Mouse (Mus musculus) heart, embryonic 14.5 days (tissue): ENCODE measurements around the gene Dlgap4. TPM values are rescaled to one million over a fixed set of nuclear protein-coding genes. Genes with fewer than 3 reads are reported as not detected.
A peak's percentile ranks its signal among the peaks of the same experiment; 100 is the strongest.

Source experiments
- ATAC-seq: fragments of 200-750 bp; cut with Nextera tagmentation; 2 replicates; pipeline ENCODE4 v1.8.0; 2017; ENCODE audit warnings: low read depth, moderate TSS enrichment; ENCODE audit not compliant: insufficient number of reproducible peaks, insufficient read depth, low FRiP score
- H3K27ac ChIP-seq, 2 experiments: fragments of 200-500 bp in 1 of 2; fragments of 300-500 bp in 1 of 2; sonication (generic) in 1 of 2; replicated peaks in 1 of 2; 2 replicates each; pipeline ENCODE4 v1.5.1; 2012 to 2014; ENCODE audit warnings: low read depth in 2 of 2, low read length in 2 of 2, control low read depth in 1 of 2, mild to moderate bottlenecking in 1 of 2, mixed read lengths in 1 of 2; ENCODE audit not compliant: control insufficient read depth in 1 of 2, insufficient read depth in 1 of 2
- H3K27me3 ChIP-seq: fragments of 300-500 bp; sonication (generic); 2 replicates; pipeline ENCODE4 v1.6.1; 2014; ENCODE audit warnings: mild to moderate bottlenecking, low read length, control low read depth; ENCODE audit not compliant: control insufficient read depth, insufficient read depth
- H3K36me3 ChIP-seq: fragments of 300-500 bp; sonication (generic); 2 replicates; pipeline ENCODE4 v1.6.1; 2014; ENCODE audit warnings: mild to moderate bottlenecking, control low read depth, low read length, mixed read lengths; ENCODE audit not compliant: control insufficient read depth, insufficient read depth
- H3K4me1 ChIP-seq, 2 experiments: fragments of 200-500 bp in 1 of 2; fragments of 300-500 bp in 1 of 2; sonication (generic) in 1 of 2; 2 replicates each; pipeline ENCODE4 v1.6.1; 2012 to 2014; ENCODE audit warnings: low read length in 2 of 2, control low read depth in 1 of 2, mixed read lengths in 1 of 2; ENCODE audit not compliant: control insufficient read depth in 2 of 2, insufficient read depth in 2 of 2
- H3K4me2 ChIP-seq: fragments of 300-500 bp; sonication (generic); 2 replicates; pipeline ENCODE4 v1.6.1; 2014; ENCODE audit warnings: mild to moderate bottlenecking, low read length
- H3K4me3 ChIP-seq, 2 experiments: fragments of 200-500 bp in 1 of 2; fragments of 300-500 bp in 1 of 2; sonication (generic) in 1 of 2; 2 replicates each; pipeline ENCODE4 v1.5.1; 2012 to 2014; ENCODE audit warnings: low read length in 2 of 2, mild to moderate bottlenecking in 2 of 2, control low read depth in 1 of 2, low read depth in 1 of 2, moderate library complexity in 1 of 2; ENCODE audit not compliant: control insufficient read depth in 1 of 2, insufficient read depth in 1 of 2
- H3K9ac ChIP-seq: fragments of 300-500 bp; sonication (generic); 2 replicates; pipeline ENCODE4 v1.6.1; 2014; ENCODE audit warnings: mild to moderate bottlenecking, low read length
- H3K9me3 ChIP-seq: fragments of 300-500 bp; sonication (generic); 2 replicates; pipeline ENCODE4 v1.6.1; 2016; ENCODE audit warnings: low read length, control low read depth; ENCODE audit not compliant: control insufficient read depth
- WGBS: fragments of 180-500 bp; shearing (Covaris S2); extraction: QIAGEN DNeasy Blood & Tissue Kit; methylation state at CpG from one replicate; pipeline ENCODE4 v1.1.7; 2014; 5-methylcytosine and 5-hydroxymethylcytosine counted together
- polyA plus RNA-seq: library from polyadenylated mRNA; unstranded; fragments of >200 nt; fragmentation: Nextera tagmentation; extraction: Ambion mirVana; gene quantifications from 2 replicates; pipeline ENCODE4 v1.2.1, GENCODE M21; 2014

Gene Dlgap4
- polyA plus RNA-seq, 1 experiment from 2014 or later, result 57.6 TPM

DNA sequence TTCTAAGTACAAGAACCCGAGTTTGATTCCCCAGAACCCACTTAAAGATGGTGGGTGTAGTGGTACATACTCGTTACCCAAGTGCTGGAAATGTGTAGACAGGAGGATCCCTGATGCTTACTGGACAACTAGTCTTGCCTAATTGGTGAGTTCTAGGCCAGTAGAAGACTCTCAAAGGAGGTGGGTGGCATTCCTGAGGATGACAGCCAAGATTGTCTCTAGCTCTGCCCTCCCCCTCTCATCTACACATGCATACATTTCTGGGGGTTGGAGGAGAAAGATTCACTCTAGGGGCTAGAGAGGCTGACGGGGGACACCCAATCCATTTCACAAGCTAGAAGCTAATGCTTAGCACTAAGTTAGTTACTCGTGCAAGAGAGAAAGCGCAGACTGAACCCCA is 33.4 kb downstream of the Dlgap4 start:
- Histone ChIP-seq H3K36me3 (no peaks in the 10 kb centered on the region), H3K4me1 (no peaks in the 10 kb centered on the region), H3K27ac (no peak overlapping the region), H3K9me3 (no peaks in the 10 kb centered on the region), H3K9ac (no peak overlapping the region), H3K4me2 (no peak overlapping the region), H3K27me3 (peaks cover 38% of the 10 kb centered on the region), H3K4me3 (no peak overlapping the region)
- ATAC-seq, result no peak
- WGBS, result 63% methylated on average over 5 of the region's 5 CpGs

- Histone ChIP-seq H3K9ac (no peak overlapping the region), H3K4me3 (no peak overlapping the region), H3K27ac (no peak overlapping the region), H3K27me3 (peaks cover 42% of the 10 kb centered on the region), H3K4me1 (no peaks in the 10 kb centered on the region), H3K9me3 (no peaks in the 10 kb centered on the region), H3K4me2 (no peak overlapping the region), H3K36me3 (no peaks in the 10 kb centered on the region)
- WGBS, result 67% methylated on average over 5 of the region's 5 CpGs
- no peak for ATAC-seq
Measured at GRCm38 (mm10) chr2:156648042-156648441, 34.5 kb downstream of the Dlgap4 start.

- H3K27me3 ChIP-seq, result peaks cover 49% of the 10 kb centered on the region
- H3K9me3 ChIP-seq, result no peaks in the 10 kb centered on the region
- H3K36me3 ChIP-seq, result no peaks in the 10 kb centered on the region
- no peak overlapping the region for H3K4me2 ChIP-seq
- WGBS, result 57% methylated on average over 5 of the region's 5 CpGs
- no peak overlapping the region for H3K27ac ChIP-seq
- H3K4me1 ChIP-seq, result no peaks in the 10 kb centered on the region
- H3K4me3 ChIP-seq, result no peak overlapping the region
- no peak overlapping the region for H3K9ac ChIP-seq
- ATAC-seq, result no peak
Measured at GRCm38 (mm10) chr2:156649450-156649849, 35.9 kb downstream of the Dlgap4 start.

DNA sequence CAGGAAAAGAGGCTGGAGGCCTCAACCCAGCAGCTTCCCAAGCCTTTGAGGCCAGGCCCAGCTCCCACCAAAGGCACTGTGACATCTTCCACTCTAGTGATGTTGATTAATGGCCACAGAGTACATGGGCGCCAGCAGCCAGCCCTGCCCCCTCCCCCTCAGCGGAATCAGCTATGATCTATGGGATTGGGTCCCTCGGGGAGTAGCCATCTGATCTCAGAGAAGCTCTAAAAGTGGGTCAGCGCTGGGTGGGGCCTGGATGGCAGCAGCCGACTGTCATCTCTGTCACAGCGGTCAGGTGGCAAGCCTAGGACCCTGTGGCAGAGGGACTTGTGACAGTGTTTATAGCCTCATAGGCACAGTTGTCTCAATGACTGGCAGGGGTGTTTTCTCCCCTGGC is 37.5 kb downstream of the Dlgap4 start:
- no peaks in the 10 kb centered on the region for H3K36me3 ChIP-seq
- no peak for ATAC-seq
- H3K4me2 ChIP-seq, result no peak overlapping the region
- WGBS, result 57% methylated on average over 6 of the region's 6 CpGs
- peaks cover 46% of the 10 kb centered on the region for H3K27me3 ChIP-seq
- no peak overlapping the region for H3K4me3 ChIP-seq
- H3K9me3 ChIP-seq, result no peaks in the 10 kb centered on the region
- H3K9ac ChIP-seq, result no peak overlapping the region
- no peak overlapping the region for H3K27ac ChIP-seq
- H3K4me1 ChIP-seq, result no peaks in the 10 kb centered on the region

GRCm38 (mm10) chr2:156652841-156653240 is 39.3 kb downstream of the Dlgap4 start:
- Histone ChIP-seq H3K27ac (no peak overlapping the region), H3K9ac (no peak overlapping the region), H3K27me3 (peaks cover 40% of the 10 kb centered on the region), H3K4me1 (no peaks in the 10 kb centered on the region), H3K4me3 (no peak overlapping the region), H3K9me3 (no peaks in the 10 kb centered on the region), H3K36me3 (no peaks in the 10 kb centered on the region), H3K4me2 (no peak overlapping the region)
- 10% methylated on average over 8 of the region's 8 CpGs for WGBS
- ATAC-seq, result 0 out of 2 replicates have a peak, but pooled peaks have one; percentile 42

DNA sequence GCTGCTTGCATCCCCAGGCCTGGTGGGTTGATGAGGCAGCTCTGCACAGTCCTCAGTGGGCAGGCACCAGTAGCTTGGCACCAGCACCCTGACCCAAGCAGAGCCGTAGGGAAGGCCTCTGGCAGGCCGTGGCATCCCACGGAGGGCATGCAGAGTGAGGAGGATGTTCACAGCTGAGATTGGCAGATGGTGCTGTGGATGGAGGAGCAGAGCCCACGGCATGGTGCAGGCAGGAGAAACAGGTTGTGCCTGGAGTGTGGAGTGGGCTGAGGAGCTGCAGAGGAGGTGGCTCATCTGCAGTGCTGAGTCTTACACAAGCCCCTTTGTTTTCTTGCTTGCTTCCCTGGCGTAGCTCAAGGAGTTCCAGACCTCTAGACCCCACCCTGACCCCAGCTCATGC is 40.6 kb downstream of the Dlgap4 start:
- 70% methylated on average over 5 of the region's 5 CpGs for WGBS
- Histone ChIP-seq H3K36me3 (no peaks in the 10 kb centered on the region), H3K9ac (no peak overlapping the region), H3K4me3 (no peak overlapping the region), H3K4me1 (no peaks in the 10 kb centered on the region), H3K27ac (no peak overlapping the region), H3K4me2 (no peak overlapping the region), H3K27me3 (peaks cover 34% of the 10 kb centered on the region), H3K9me3 (no peaks in the 10 kb centered on the region)
- ATAC-seq, result no peak

DNA sequence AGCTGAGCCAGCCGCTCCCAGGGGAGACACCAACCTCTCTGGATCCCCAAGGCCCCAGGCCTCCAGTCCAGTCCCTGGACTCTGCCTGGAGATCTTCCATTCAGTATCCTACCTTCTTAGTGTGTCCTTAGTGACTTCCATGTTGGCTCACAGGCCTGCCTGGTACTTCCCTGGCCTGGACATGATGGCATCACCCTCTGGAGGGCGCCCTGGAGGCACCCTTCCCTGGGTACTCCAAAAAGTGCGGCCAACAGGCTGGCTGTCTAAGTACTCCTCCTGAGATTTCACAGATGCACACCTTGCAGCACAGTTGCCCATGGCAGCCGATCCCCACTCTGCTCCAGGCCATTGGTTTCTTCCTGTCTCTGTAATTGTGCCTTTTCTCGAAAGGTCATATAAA is 42.1 kb downstream of the Dlgap4 start:
- H3K27me3 ChIP-seq, result peaks cover 26% of the 10 kb centered on the region
- no peaks in the 10 kb centered on the region for H3K36me3 ChIP-seq
- no peak overlapping the region for H3K4me2 ChIP-seq
- H3K4me3 ChIP-seq, result no peak overlapping the region
- no peaks in the 10 kb centered on the region for H3K9me3 ChIP-seq
- 44% methylated on average over 5 of the region's 5 CpGs for WGBS
- H3K4me1 ChIP-seq, result no peaks in the 10 kb centered on the region
- no peak for ATAC-seq
- H3K9ac ChIP-seq, result no peak overlapping the region
- H3K27ac ChIP-seq, result no peak overlapping the region

GRCm38 (mm10) chr2:156657522-156657921 is 44.0 kb downstream of the Dlgap4 start:
- H3K4me2 ChIP-seq, result no peak overlapping the region
- H3K27ac ChIP-seq, result no peak overlapping the region
- no peaks in the 10 kb centered on the region for H3K4me1 ChIP-seq
- no peak overlapping the region for H3K9ac ChIP-seq
- no peaks in the 10 kb centered on the region for H3K36me3 ChIP-seq
- WGBS, result 78% methylated on average over 8 of the region's 8 CpGs
- peaks cover 14% of the 10 kb centered on the region for H3K27me3 ChIP-seq
- no peak for ATAC-seq
- H3K9me3 ChIP-seq, result no peaks in the 10 kb centered on the region
- no peak overlapping the region for H3K4me3 ChIP-seq
